Comparison of ENCODE assay signal across 8 mouse cellular contexts in the genomic region with DNA sequence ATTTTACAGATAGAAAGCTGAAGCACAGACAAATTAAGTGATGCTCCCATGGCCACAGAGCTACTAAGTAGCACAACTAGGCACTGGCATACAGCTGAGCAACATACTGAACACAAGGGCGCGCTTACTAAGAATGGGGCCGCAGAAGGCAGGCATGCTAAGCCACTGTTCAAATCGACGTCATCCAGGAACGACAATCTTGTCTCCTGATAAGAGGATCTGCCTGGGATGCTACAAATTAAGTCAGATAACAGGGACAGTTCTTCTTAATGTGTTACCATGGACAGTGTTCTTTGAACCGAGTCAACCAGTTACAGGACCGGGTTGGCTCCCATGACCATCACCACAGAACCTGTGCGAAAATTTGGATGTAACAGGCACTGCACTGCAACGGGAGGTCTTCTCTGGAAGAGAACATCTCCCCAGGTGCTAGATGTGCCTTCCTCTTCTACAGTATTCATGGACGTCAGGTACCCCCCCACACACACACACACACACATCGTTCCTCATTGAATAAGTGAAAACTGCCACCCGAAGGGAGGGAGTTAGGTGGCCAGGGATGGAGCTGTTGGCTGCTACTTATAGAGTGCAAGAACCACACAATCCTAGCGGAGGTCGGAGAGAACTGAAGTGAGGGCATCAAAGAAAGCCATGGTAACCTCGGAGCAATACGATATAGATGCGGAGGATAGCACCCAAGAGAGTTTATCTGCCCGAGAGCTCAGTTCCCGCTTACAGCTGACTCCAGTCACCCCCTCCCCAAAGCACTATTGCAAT. TPM values are rescaled to one million over a fixed set of nuclear protein-coding genes. Genes with fewer than 3 reads are reported as not detected.
DNase-seq lines count a peak whose midpoint lies in the region; ATAC-seq and TF ChIP-seq lines count a peak whose summit lies in the region.

No protein-coding gene starts in this region.

- H3K9me3 ChIP-seq in forebrain, embryonic 11.5 days (ENCODE audit: control insufficient read depth, low read length): no peaks in the 10 kb centered on the region
- H3K9me3 ChIP-seq in limb, embryonic 14.5 days (ENCODE audit: control insufficient read depth, low read length): no peaks in the 10 kb centered on the region

- H3K27me3 ChIP-seq in liver, adult 2 months (ENCODE audit: control insufficient read depth, insufficient read depth, low read length): no peaks in the 10 kb centered on the region
- peaks cover 33% of the 10 kb centered on the region for H3K27me3 ChIP-seq in forebrain, embryonic 11.5 days (ENCODE audit: control insufficient read depth, insufficient read depth, low read length)
- H3K27me3 ChIP-seq in limb, embryonic 14.5 days (ENCODE audit: control insufficient read depth, insufficient read depth, low read length): peaks cover 53% of the 10 kb centered on the region

- 26% methylated on average over 20 of the region's 20 CpGs for WGBS in liver, adult 2 months
- WGBS in forebrain, embryonic 11.5 days: 4% methylated on average over 20 of the region's 20 CpGs
- WGBS in limb, embryonic 14.5 days: 5% methylated on average over 20 of the region's 20 CpGs

- DNase-seq in liver, adult 2 months (ENCODE audit: extremely low read depth, low read depth, low spot score): no peak
- DNase-seq in liver: no peak
- DNase-seq in forebrain, embryonic 11.5 days (ENCODE audit: low spot score): no peak
- DNase-seq in limb, embryonic 14.5 days (ENCODE audit: low spot score): no peak
- peak; percentile 18 for DNase-seq in retina, embryonic 14.5 days (ENCODE audit: low spot score)
- DNase-seq in layer of hippocampus, adult 9-10 months (ENCODE audit: low spot score): no peak
- DNase-seq in adrenal gland, adult 18-20 months (ENCODE audit: low spot score in 2 of 2): no peak
- no peak for DNase-seq in thymus, adult 18-20 months

- peaks cover 2% of the 10 kb centered on the region; the same call in 1 of the 2 replicates for H3K79me2 ChIP-seq in liver, adult 2 months (ENCODE audit: control insufficient read depth, insufficient read depth, low read length)

- ATAC-seq in forebrain, embryonic 11.5 days (replicated peaks; ENCODE audit: low FRiP score): 0 out of 2 replicates have a peak, but pooled peaks have one; percentile 1
- ATAC-seq in limb, embryonic 14.5 days (ENCODE audit: low FRiP score, low read depth): no peak

- H3K4me2 ChIP-seq in forebrain, embryonic 11.5 days (ENCODE audit: low read depth, low read length, severe bottlenecking): peak overlapping the region; percentile 94
- H3K4me2 ChIP-seq in limb, embryonic 14.5 days (replicated peaks; ENCODE audit: low read depth, low read length, severe bottlenecking): peak overlapping the region; percentile 95

- no peak for TF ChIP-seq POLR2A in liver, adult 2 months (IDR thresholded peaks at IDR 0.05; ENCODE audit: extremely low read depth, insufficient read depth, low read length)
- no peak for TF ChIP-seq POLR2A in limb, embryonic 14.5 days (IDR thresholded peaks at IDR 0.05; ENCODE audit: borderline replicate concordance, extremely low read depth, insufficient read depth, insufficient read length)

- no peak for TF ChIP-seq CTCF in liver, adult 2 months (IDR thresholded peaks at IDR 0.05; ENCODE audit: low read depth, low read length)

- no peaks in the 10 kb centered on the region for H3K36me3 ChIP-seq in liver, adult 2 months (ENCODE audit: control insufficient read depth, insufficient read depth, low read length)
- no peaks in the 10 kb centered on the region for H3K36me3 ChIP-seq in forebrain, embryonic 11.5 days (ENCODE audit: control insufficient read depth, insufficient read depth, low read length)
- no peaks in the 10 kb centered on the region for H3K36me3 ChIP-seq in limb, embryonic 14.5 days (ENCODE audit: control insufficient read depth, insufficient read depth, low read length)

- H3K9ac ChIP-seq in liver, adult 2 months (ENCODE audit: low read depth, low read length): peak overlapping the region; percentile 64; the same call in 1 of the 2 replicates
- H3K9ac ChIP-seq in forebrain, embryonic 11.5 days (ENCODE audit: low read length): no peak overlapping the region; the same call in 1 of the 2 replicates
- H3K9ac ChIP-seq in limb, embryonic 14.5 days (ENCODE audit: low read depth, low read length, severe bottlenecking): peak overlapping the region; percentile 50; the same call in 1 of the 2 replicates

- no peak overlapping the region for H3K27ac ChIP-seq in liver, adult 2 months (replicated peaks; ENCODE audit: insufficient read depth, low read depth, low read length)
- H3K27ac ChIP-seq in forebrain, embryonic 11.5 days (ENCODE audit: low read depth, low read length): no peak overlapping the region
- no peak overlapping the region for H3K27ac ChIP-seq in limb, embryonic 14.5 days (replicated peaks; ENCODE audit: low read depth, low read length)

- H3K4me3 ChIP-seq in liver, adult 2 months (ENCODE audit: insufficient read depth, low read depth, low read length): peak overlapping the region; percentile 59; the same call in 1 of the 2 replicates
- peak overlapping the region; percentile 50 for H3K4me3 ChIP-seq in forebrain, embryonic 11.5 days (ENCODE audit: low read depth, low read length)
- peak overlapping the region; percentile 49 for H3K4me3 ChIP-seq in limb, embryonic 14.5 days (replicated peaks; ENCODE audit: low read length)

- peaks cover 2% of the 10 kb centered on the region; the same call in 1 of the 2 replicates for H3K4me1 ChIP-seq in liver, adult 2 months (ENCODE audit: control insufficient read depth, insufficient read depth, low read length)
- peaks cover 6% of the 10 kb centered on the region; the same call in 1 of the 2 replicates for H3K4me1 ChIP-seq in forebrain, embryonic 11.5 days (replicated peaks; ENCODE audit: control insufficient read depth, insufficient read depth, low read length)
- peaks cover 20% of the 10 kb centered on the region for H3K4me1 ChIP-seq in limb, embryonic 14.5 days (ENCODE audit: control insufficient read depth, insufficient read depth, low read length)

RNA-seq across cellular contexts. Expression of gene Pcp4l1, which starts 0.8 kb away (rescaled TPM):
- 3.8 and 10.0 TPM in 2 replicates for total RNA-seq in liver, adult 2 months (2014; rRNA removed)
- polyA plus RNA-seq in liver, adult 2 months (2012; rRNA removed): 10.5 and 15.0 TPM in 2 replicates
- 7.3 and 8.2 TPM in 2 replicates for polyA plus RNA-seq in forebrain, embryonic 11.5 days (2014; fragmentation: Nextera tagmentation; extraction: Ambion mirVana)
- 3.3 and 3.9 TPM in 2 replicates for polyA plus RNA-seq in limb, embryonic 14.5 days (2012; rRNA removed)
- 6.0 and 6.3 TPM in 2 replicates for polyA plus RNA-seq in limb, embryonic 14.5 days (2014; fragmentation: Nextera tagmentation; extraction: Ambion mirVana)
- total RNA-seq in adrenal gland, adult 18-20 months (2021): 10 to 100 TPM; 51.7 to 52.5 TPM

RNA-seq across cellular contexts. Expression of gene Nr1i3, which starts 18.5 kb away (rescaled TPM):
- 178 and 264 TPM in 2 replicates for total RNA-seq in liver, adult 2 months (2014; rRNA removed)
- polyA plus RNA-seq in liver, adult 2 months (2012; rRNA removed): 215 and 229 TPM in 2 replicates
- polyA plus RNA-seq in forebrain, embryonic 11.5 days (2014; fragmentation: Nextera tagmentation; extraction: Ambion mirVana): 0.17 and 0.23 TPM in 2 replicates
- 0.04 and 0.06 TPM in 2 replicates for polyA plus RNA-seq in limb, embryonic 14.5 days (2012; rRNA removed)
- 0.30 and 0.32 TPM in 2 replicates for polyA plus RNA-seq in limb, embryonic 14.5 days (2014; fragmentation: Nextera tagmentation; extraction: Ambion mirVana)
- not detected for total RNA-seq in adrenal gland, adult 18-20 months (2021)

RNA-seq across cellular contexts. Expression of gene Tomm40l, which starts 27.1 kb away (rescaled TPM):
- 5.5 and 10.7 TPM in 2 replicates for total RNA-seq in liver, adult 2 months (2014; rRNA removed)
- 6.7 and 9.7 TPM in 2 replicates for polyA plus RNA-seq in liver, adult 2 months (2012; rRNA removed)
- polyA plus RNA-seq in forebrain, embryonic 11.5 days (2014; fragmentation: Nextera tagmentation; extraction: Ambion mirVana): 31.6 and 39.2 TPM in 2 replicates
- 26.3 and 29.4 TPM in 2 replicates for polyA plus RNA-seq in limb, embryonic 14.5 days (2012; rRNA removed)
- 28.6 and 29.2 TPM in 2 replicates for polyA plus RNA-seq in limb, embryonic 14.5 days (2014; fragmentation: Nextera tagmentation; extraction: Ambion mirVana)
- total RNA-seq in adrenal gland, adult 18-20 months (2021): 10 to 100 TPM; 47.7 to 67.0 TPM

RNA-seq across cellular contexts. Expression of gene Apoa2, which starts 29.6 kb away (rescaled TPM):
- total RNA-seq in liver, adult 2 months (2014; rRNA removed): 15,245 and 18,176 TPM in 2 replicates
- 28,168 and 29,095 TPM in 2 replicates for polyA plus RNA-seq in liver, adult 2 months (2012; rRNA removed)
- polyA plus RNA-seq in forebrain, embryonic 11.5 days (2014; fragmentation: Nextera tagmentation; extraction: Ambion mirVana): 1.6 and 1.9 TPM in 2 replicates
- polyA plus RNA-seq in limb, embryonic 14.5 days (2012; rRNA removed): 4.7 and 8.1 TPM in 2 replicates
- polyA plus RNA-seq in limb, embryonic 14.5 days (2014; fragmentation: Nextera tagmentation; extraction: Ambion mirVana): 1.6 and 1.9 TPM in 2 replicates
- 1 to 10 TPM; 4.2 to 4.6 TPM for total RNA-seq in adrenal gland, adult 18-20 months (2021)

RNA-seq across cellular contexts. Expression of gene Fcer1g, which starts 38.9 kb away (rescaled TPM):
- 6.4 and 12.4 TPM in 2 replicates for total RNA-seq in liver, adult 2 months (2014; rRNA removed)
- 21.3 and 50.7 TPM in 2 replicates for polyA plus RNA-seq in liver, adult 2 months (2012; rRNA removed)
- 18.4 and 18.6 TPM in 2 replicates for polyA plus RNA-seq in forebrain, embryonic 11.5 days (2014; fragmentation: Nextera tagmentation; extraction: Ambion mirVana)
- polyA plus RNA-seq in limb, embryonic 14.5 days (2012; rRNA removed): 49.7 and 65.5 TPM in 2 replicates
- polyA plus RNA-seq in limb, embryonic 14.5 days (2014; fragmentation: Nextera tagmentation; extraction: Ambion mirVana): 85.7 and 91.4 TPM in 2 replicates
- 10 to 100 TPM; 23.2 to 46.7 TPM for total RNA-seq in adrenal gland, adult 18-20 months (2021)

Comparison
In these comparisons a context has a peak if more than half of its experiments do, and no peak if none do; other contexts are left out.
1. RNA of gene Nr1i3, which starts 18.5 kb away (polyA plus RNA-seq): 215 to 229 TPM in liver, adult 2 months; 0.04 to 0.32 TPM in limb, embryonic 14.5 days and 0.17 to 0.23 TPM in forebrain, embryonic 11.5 days; every median in the first group is over 100 times any median in the second.
2. Peak in every context shown above with its lines, with median percentiles within 50 percentile points of each other: H3K4me3 ChIP-seq.